Mouse (Mus musculus) adrenal gland, adult 18-20 months (tissue): Measurements from ENCODE around the gene Abraxas1. TPM values are rescaled to one million over a fixed set of nuclear protein-coding genes. Genes with fewer than 3 reads are reported as not detected.

Experiments used
- total RNA-seq, 2 experiments: library from RNA; stranded (reverse); gene quantifications; 1 replicate in 1 of 2; 2 replicates in 1 of 2; pipeline ENCODE4 v1.2.3; 2021

Gene Abraxas1
- total RNA-seq, 2 experiments from 2014 or later: 10.6 to 10.9 TPM

Other genes starting within 250 kb of the Abraxas1 start
- gene Plac8, start 248.7 kb downstream of the Abraxas1 start, total RNA-seq: 1 to 10 TPM; 6.5 to 7.1 TPM
- 10 to 100 TPM; 69.5 to 71.5 TPM for gene Coq2, start 145.8 kb downstream of the Abraxas1 start, total RNA-seq
- 1 to 10 TPM in 1 of 2 experiments, under 1 TPM in 1; 0.66 to 1.5 TPM for gene Hpse, start 101.2 kb downstream of the Abraxas1 start, total RNA-seq
- 1 to 10 TPM; 5.1 to 5.8 TPM for gene Helq, start 22.4 kb downstream of the Abraxas1 start, total RNA-seq
- gene Mrps18c, start 22.3 kb downstream of the Abraxas1 start, total RNA-seq: 10 to 100 TPM; 80.6 to 89.5 TPM
- 10 to 100 TPM; 13.0 to 23.4 TPM for gene Gpat3, start 24.7 kb upstream of the Abraxas1 start, total RNA-seq